Mouse (Mus musculus) spleen, adult 12 weeks (tissue): ENCODE results near the gene Ccr3.
"Not testable (repeated sequence)": the region's sequence is repeated elsewhere in the genome, so short reads cannot be mapped to it uniquely, and the experiment has no call there.

ENCODE experiments used
- DNase-seq: peaks from one replicate; pipeline ENCODE4 v3.0.0; 2022; ENCODE audit warnings: low spot score

Gene Ccr3

GRCm38 (mm10) chr9:124040932-124041331 lies 19.2 kb downstream of the Ccr3 start:
- no peak for DNase-seq

GRCm38 (mm10) chr9:124053532-124053931 lies 31.8 kb downstream of the Ccr3 start:
- no peak for DNase-seq

DNA sequence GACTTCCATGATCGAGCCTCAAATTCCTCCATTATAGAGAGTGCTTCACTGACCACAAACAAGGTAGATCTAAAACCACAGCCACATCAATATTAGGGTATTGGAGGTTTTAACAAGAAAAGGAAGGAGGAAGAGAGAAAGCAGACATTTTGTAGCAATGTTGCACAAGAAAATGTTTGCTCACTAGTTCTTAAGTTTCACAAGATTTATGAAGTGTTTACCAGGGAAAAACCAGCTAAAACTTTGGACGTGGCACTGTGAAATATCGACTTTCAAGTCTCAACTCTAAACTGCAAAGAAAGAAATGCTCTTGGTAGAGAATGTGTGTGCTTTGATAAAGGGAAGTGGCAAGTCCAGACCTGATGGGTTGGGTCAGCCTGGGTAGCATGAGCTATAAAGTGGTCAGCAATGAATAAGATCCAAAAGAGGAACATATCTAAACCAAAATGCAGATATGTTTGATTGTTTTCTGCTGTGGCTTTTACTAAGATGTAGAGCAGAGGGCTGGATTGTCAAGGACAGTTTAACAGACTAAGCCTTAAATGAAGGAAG lies 34.5 kb downstream of the Ccr3 start:
- DNase-seq: no peak

DNA sequence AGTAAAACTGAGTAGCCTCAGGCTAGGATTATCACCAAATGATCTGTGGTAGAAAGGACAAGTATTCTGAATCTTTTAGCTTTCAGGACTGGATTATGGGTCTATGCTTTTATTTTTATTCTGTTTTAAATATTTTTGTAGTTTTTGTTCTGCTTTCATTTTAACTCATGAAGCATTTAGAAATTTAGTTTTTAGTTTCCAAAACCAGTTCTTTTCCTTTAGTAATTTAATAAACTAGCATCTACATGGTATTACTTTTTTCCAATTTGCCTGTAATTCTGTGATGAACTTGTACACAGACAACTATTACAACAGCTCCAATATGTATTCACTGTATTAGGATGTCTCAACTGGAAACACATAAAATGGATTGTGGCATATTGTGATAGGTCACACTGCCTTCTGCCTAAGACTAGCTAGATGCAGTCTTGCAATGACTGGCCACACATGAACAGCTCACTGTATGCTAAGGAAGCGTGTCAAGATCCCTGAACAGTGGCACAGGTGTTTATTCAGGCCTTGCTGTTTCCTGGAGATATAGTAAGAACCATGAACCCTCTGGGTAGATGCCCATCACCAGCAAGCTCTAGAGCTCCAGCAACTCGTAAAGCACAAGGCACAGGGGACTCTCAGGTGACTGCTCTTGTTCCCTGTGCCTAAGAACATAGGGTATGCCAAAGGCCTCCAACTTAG lies 38.0 kb downstream of the Ccr3 start:
- DNase-seq: no peak

GRCm38 (mm10) chr9:124061474-124062432 lies 40.0 kb downstream of the Ccr3 start:
- not testable (repeated sequence) for DNase-seq

GRCm38 (mm10) chr9:124066572-124067103 lies 44.9 kb downstream of the Ccr3 start:
- no peak for DNase-seq

GRCm38 (mm10) chr9:124068098-124069058 lies 46.6 kb downstream of the Ccr3 start:
- DNase-seq: no peak

- DNase-seq: no peak
These were observed 49.7 kb downstream of the Ccr3 start for GRCm38 (mm10) chr9:124071506-124071905.

GRCm38 (mm10) chr9:124079803-124080202 lies 58.0 kb downstream of the Ccr3 start:
- DNase-seq: no peak

GRCm38 (mm10) chr9:124080471-124080870 lies 58.7 kb downstream of the Ccr3 start:
- not testable (repeated sequence) for DNase-seq
